Mouse (Mus musculus) forebrain, embryonic 12.5 days (tissue): ENCODE results near the gene Lmod2. TPM values are rescaled to one million over a fixed set of nuclear protein-coding genes. Genes with fewer than 3 reads are reported as not detected.

Source experiments
- ATAC-seq: fragments of 200-750 bp; cut with Nextera tagmentation; 2 replicates; pipeline ENCODE4 v1.8.0; 2017; ENCODE audit warnings: moderate TSS enrichment; ENCODE audit not compliant: low FRiP score
- H3K27ac ChIP-seq: fragments of 300-500 bp; sonication (generic); 2 replicates; pipeline ENCODE4 v1.5.1; 2016; ENCODE audit warnings: mild to moderate bottlenecking
- H3K27me3 ChIP-seq: fragments of 300-500 bp; sonication (generic); 2 replicates; pipeline ENCODE4 v1.6.1; 2016; ENCODE audit warnings: mild to moderate bottlenecking
- H3K36me3 ChIP-seq: fragments of 300-500 bp; sonication (generic); replicated peaks from 2 replicates; pipeline ENCODE4 v1.6.1; 2016; ENCODE audit warnings: mild to moderate bottlenecking
- H3K4me1 ChIP-seq: fragments of 300-500 bp; sonication (generic); 2 replicates; pipeline ENCODE4 v1.6.1; 2016
- H3K4me2 ChIP-seq: fragments of 300-500 bp; sonication (generic); 2 replicates; pipeline ENCODE4 v1.6.1; 2016; ENCODE audit warnings: mild to moderate bottlenecking, moderate library complexity
- H3K4me3 ChIP-seq: fragments of 300-500 bp; sonication (generic); replicated peaks from 2 replicates; pipeline ENCODE4 v1.5.1; 2016; ENCODE audit warnings: mild to moderate bottlenecking
- H3K9ac ChIP-seq: fragments of 300-500 bp; sonication (generic); 2 replicates; pipeline ENCODE4 v1.6.1; 2016; ENCODE audit warnings: mild to moderate bottlenecking
- H3K9me3 ChIP-seq: fragments of 300-500 bp; sonication (generic); 2 replicates; pipeline ENCODE4 v1.6.1; 2016
- WGBS: fragments of 180-500 bp; shearing (Covaris S2); methylation state at CpG from one replicate; pipeline ENCODE4 v1.1.7; 2016; 5-methylcytosine and 5-hydroxymethylcytosine counted together
- polyA plus RNA-seq: library from polyadenylated mRNA; unstranded; fragments of >200 nt; fragmentation: Nextera tagmentation; extraction: Ambion mirVana; gene quantifications from 2 replicates; pipeline ENCODE4 v1.2.1, GENCODE M21; 2016

Lmod2 gene
- polyA plus RNA-seq, 1 experiment from 2014 or later: not detected

GRCm38 (mm10) chr6:24583456-24583855 lies 14.1 kb upstream of the Lmod2 start:
- WGBS: 76% methylated on average over 3 of the region's 3 CpGs
- no peaks in the 10 kb centered on the region for H3K4me1 ChIP-seq
- no peak for ATAC-seq
- no peak overlapping the region for H3K4me3 ChIP-seq
- no peak overlapping the region for H3K9ac ChIP-seq
- H3K27me3 ChIP-seq: no peaks in the 10 kb centered on the region
- no peak overlapping the region for H3K4me2 ChIP-seq
- no peaks in the 10 kb centered on the region for H3K36me3 ChIP-seq
- no peak overlapping the region for H3K27ac ChIP-seq
- no peaks in the 10 kb centered on the region for H3K9me3 ChIP-seq

DNA sequence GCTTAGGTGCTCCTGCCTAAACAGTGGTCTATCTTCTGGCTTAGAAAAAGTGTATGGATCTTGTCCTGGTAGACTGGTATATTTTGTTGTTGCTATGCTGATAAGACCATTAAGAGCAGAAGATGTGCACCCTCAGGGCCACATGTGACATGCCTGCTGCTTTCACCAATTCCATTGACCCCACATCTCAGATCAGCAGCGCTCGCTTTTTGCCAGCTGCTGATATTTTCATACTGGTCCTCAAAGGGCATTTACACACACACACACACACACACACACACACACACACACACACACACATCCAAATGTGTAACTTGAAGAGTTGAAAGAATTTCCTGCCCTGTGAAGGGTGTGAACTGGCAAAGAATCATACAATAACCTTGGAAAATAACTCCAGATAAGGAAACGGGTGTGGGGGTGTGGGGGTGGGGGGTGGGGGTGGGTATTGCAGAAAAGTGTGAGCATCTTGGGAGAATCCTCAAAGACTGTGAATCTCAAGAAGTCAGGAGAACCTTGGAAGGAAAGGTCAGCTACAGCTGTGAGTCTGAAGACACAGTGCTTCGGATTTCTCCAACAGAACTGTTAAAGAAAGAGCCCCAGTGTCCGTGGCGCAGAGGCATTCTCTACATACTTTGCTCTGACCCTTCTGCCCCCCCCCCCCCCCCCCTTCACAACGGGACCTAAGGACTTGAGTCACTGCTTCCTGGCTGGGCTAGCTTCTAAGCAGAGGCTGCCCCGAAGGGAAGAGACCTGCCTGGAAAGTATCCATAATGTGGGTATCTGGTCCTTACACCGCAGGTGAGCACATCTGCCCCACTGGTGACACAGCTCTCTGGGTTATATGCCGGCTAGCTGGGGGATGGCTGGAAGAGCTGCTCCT lies 11.9 kb upstream of the Lmod2 start:
- H3K27ac ChIP-seq: no peak overlapping the region
- WGBS: 63% methylated on average over 10 of the region's 10 CpGs

DNA sequence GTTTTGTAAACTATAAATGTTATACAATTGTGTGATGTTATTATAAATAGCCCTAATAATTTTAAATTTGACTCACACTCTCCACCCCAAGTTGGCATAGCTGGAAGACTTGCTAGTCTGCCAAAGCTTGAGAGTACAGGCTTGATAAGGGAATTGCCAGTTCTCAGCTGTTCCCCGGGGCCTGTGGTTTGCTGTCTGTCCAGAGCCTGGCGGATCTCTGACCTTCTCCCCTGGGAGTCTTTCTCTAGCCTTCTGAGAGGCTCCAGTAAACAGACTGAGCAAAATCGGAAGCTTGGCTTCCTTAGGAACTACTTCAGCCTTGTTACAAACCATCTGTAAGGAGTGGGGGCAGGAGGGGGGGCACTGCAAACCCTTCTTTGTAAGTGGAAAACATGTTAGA lies 10.7 kb upstream of the Lmod2 start:
- no peaks in the 10 kb centered on the region for H3K9me3 ChIP-seq
- no peak overlapping the region for H3K4me2 ChIP-seq
- 57% methylated on average over 3 of the region's 3 CpGs for WGBS
- ATAC-seq: no peak
- H3K27me3 ChIP-seq: no peaks in the 10 kb centered on the region
- H3K4me3 ChIP-seq: no peak overlapping the region
- no peak overlapping the region for H3K27ac ChIP-seq
- no peak overlapping the region for H3K9ac ChIP-seq
- H3K36me3 ChIP-seq: no peaks in the 10 kb centered on the region
- H3K4me1 ChIP-seq: no peaks in the 10 kb centered on the region

More for the DNA sequence above, 11.9 kb upstream of the Lmod2 start:
- Histone ChIP-seq H3K36me3 (no peaks in the 10 kb centered on the region), H3K4me1 (no peaks in the 10 kb centered on the region), H3K27me3 (no peaks in the 10 kb centered on the region), H3K4me2 (no peak overlapping the region), H3K9ac (no peak overlapping the region), H3K9me3 (no peaks in the 10 kb centered on the region), H3K4me3 (no peak overlapping the region)
- no peak for ATAC-seq

DNA sequence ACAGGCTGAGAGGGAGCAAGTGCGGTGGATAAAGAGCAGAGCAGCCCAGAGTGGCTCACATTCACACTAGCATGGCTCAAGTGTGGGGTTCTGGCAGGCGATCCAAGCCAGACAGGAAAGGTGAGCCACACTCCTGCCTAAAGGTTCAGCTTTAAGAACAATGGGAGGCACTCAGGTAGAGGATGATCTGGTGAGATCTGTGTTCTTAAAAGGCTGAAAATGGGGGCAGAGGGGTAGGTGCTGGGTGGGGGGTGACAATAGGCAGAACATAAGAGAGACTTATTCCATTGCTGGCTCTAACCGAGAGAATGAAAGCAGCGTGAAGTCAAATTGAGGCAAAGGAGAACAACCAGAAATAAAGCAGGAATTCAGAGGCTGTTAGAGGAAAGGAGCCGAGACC lies 7.3 kb upstream of the Lmod2 start:
- Histone ChIP-seq H3K9ac (no peak overlapping the region), H3K27ac (no peak overlapping the region), H3K4me2 (no peak overlapping the region), H3K4me3 (no peak overlapping the region), H3K4me1 (no peaks in the 10 kb centered on the region), H3K27me3 (no peaks in the 10 kb centered on the region), H3K9me3 (no peaks in the 10 kb centered on the region), H3K36me3 (no peaks in the 10 kb centered on the region)
- no peak for ATAC-seq
- 85% methylated on average over 5 of the region's 5 CpGs for WGBS

GRCm38 (mm10) chr6:24591525-24592218 lies 5.9 kb upstream of the Lmod2 start:
- no peaks in the 10 kb centered on the region for H3K27me3 ChIP-seq
- H3K4me1 ChIP-seq: no peaks in the 10 kb centered on the region
- WGBS: 45% methylated on average over 10 of the region's 10 CpGs
- H3K4me3 ChIP-seq: no peak overlapping the region
- no peak for ATAC-seq
- H3K27ac ChIP-seq: no peak overlapping the region
- no peak overlapping the region for H3K4me2 ChIP-seq
- no peaks in the 10 kb centered on the region for H3K9me3 ChIP-seq
- no peaks in the 10 kb centered on the region for H3K36me3 ChIP-seq
- no peak overlapping the region for H3K9ac ChIP-seq

DNA sequence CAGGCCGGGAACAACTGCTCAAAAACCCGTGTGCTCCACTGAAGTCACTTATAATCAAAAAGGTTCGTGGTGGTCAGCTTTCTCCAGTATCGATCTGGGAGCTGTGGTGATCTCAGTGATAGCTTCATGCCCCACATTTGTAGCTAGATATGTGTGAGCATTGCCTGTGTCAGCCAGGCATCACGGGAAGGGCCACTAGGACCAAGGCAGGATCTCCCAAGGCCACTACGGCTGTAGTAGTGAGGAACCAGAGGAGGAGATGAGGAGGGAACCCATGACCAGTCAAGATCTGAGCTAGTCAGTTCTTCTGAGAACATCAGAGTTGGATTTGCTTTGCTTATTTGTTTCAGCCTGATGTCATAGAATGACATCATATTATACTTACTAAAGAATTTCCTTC lies 1.6 kb downstream of the Lmod2 start:
- WGBS: 92% methylated on average over 6 of the region's 6 CpGs
- ATAC-seq: no peak
- no peaks in the 10 kb centered on the region for H3K9me3 ChIP-seq
- H3K27me3 ChIP-seq: no peaks in the 10 kb centered on the region
- H3K4me1 ChIP-seq: no peaks in the 10 kb centered on the region
- no peak overlapping the region for H3K4me2 ChIP-seq
- no peak overlapping the region for H3K4me3 ChIP-seq
- H3K9ac ChIP-seq: no peak overlapping the region
- H3K27ac ChIP-seq: no peak overlapping the region
- no peaks in the 10 kb centered on the region for H3K36me3 ChIP-seq

- Histone ChIP-seq H3K9ac (no peak overlapping the region), H3K4me2 (no peak overlapping the region), H3K27me3 (no peaks in the 10 kb centered on the region), H3K27ac (no peak overlapping the region), H3K9me3 (no peaks in the 10 kb centered on the region), H3K4me3 (no peak overlapping the region), H3K36me3 (no peaks in the 10 kb centered on the region), H3K4me1 (no peaks in the 10 kb centered on the region)
- no peak for ATAC-seq
- WGBS: 80% methylated on average over 5 of the region's 5 CpGs
Observed at GRCm38 (mm10) chr6:24599639-24600038, 2.1 kb downstream of the Lmod2 start.

GRCm38 (mm10) chr6:24600134-24600533 lies 2.6 kb downstream of the Lmod2 start:
- H3K4me2 ChIP-seq: no peak overlapping the region
- ATAC-seq: no peak
- H3K27ac ChIP-seq: no peak overlapping the region
- no peaks in the 10 kb centered on the region for H3K36me3 ChIP-seq
- H3K27me3 ChIP-seq: no peaks in the 10 kb centered on the region
- H3K9me3 ChIP-seq: no peaks in the 10 kb centered on the region
- WGBS: 90% methylated on average over 6 of the region's 6 CpGs
- no peak overlapping the region for H3K4me3 ChIP-seq
- no peak overlapping the region for H3K9ac ChIP-seq
- H3K4me1 ChIP-seq: no peaks in the 10 kb centered on the region

GRCm38 (mm10) chr6:24600726-24601125 lies 3.2 kb downstream of the Lmod2 start:
- H3K4me1 ChIP-seq: no peaks in the 10 kb centered on the region
- no peak overlapping the region for H3K27ac ChIP-seq
- no peak overlapping the region for H3K9ac ChIP-seq
- ATAC-seq: no peak
- 75% methylated on average over 4 of the region's 4 CpGs for WGBS
- H3K9me3 ChIP-seq: no peaks in the 10 kb centered on the region
- no peak overlapping the region for H3K4me2 ChIP-seq
- no peak overlapping the region for H3K4me3 ChIP-seq
- H3K27me3 ChIP-seq: no peaks in the 10 kb centered on the region
- H3K36me3 ChIP-seq: no peaks in the 10 kb centered on the region

- H3K27ac ChIP-seq: no peak overlapping the region
- H3K4me2 ChIP-seq: no peak overlapping the region
- no peaks in the 10 kb centered on the region for H3K4me1 ChIP-seq
- no peaks in the 10 kb centered on the region for H3K9me3 ChIP-seq
- H3K4me3 ChIP-seq: no peak overlapping the region
- H3K27me3 ChIP-seq: no peaks in the 10 kb centered on the region
- no peaks in the 10 kb centered on the region for H3K36me3 ChIP-seq
- no peak for ATAC-seq
- WGBS: 65% methylated on average over 1 of the region's 1 CpGs
- no peak overlapping the region for H3K9ac ChIP-seq
Observed at GRCm38 (mm10) chr6:24601668-24602067, 4.1 kb downstream of the Lmod2 start.

DNA sequence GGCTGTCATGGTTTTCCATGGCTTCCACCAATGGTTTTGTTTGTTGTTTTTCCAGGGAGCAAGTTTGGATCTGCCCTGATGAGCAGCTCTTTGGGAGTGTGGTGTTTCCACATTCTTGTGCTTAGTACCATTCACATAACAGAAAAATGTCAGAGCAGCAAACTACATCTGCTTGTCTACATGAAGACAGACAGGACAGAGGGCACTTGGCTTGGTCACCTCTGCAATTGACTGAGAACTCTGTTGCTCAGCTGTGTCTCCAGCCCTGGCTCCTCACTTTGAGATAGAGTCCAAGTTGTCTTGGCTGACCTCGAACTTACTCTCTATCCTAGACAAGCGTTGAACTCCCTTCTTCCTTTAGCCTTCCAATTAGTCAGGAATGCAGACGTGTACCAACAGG lies 4.8 kb downstream of the Lmod2 start:
- Histone ChIP-seq H3K4me1 (no peaks in the 10 kb centered on the region), H3K9ac (no peak overlapping the region), H3K9me3 (no peaks in the 10 kb centered on the region), H3K27me3 (no peaks in the 10 kb centered on the region), H3K4me2 (no peak overlapping the region), H3K36me3 (no peaks in the 10 kb centered on the region), H3K27ac (no peak overlapping the region), H3K4me3 (no peak overlapping the region)
- no peak for ATAC-seq
- WGBS: 77% methylated on average over 3 of the region's 3 CpGs

- ATAC-seq: no peak
- H3K9me3 ChIP-seq: no peaks in the 10 kb centered on the region
- WGBS: 93% methylated on average over 5 of the region's 5 CpGs
Observed at GRCm38 (mm10) chr6:24602993-24603392, 5.4 kb downstream of the Lmod2 start.

DNA sequence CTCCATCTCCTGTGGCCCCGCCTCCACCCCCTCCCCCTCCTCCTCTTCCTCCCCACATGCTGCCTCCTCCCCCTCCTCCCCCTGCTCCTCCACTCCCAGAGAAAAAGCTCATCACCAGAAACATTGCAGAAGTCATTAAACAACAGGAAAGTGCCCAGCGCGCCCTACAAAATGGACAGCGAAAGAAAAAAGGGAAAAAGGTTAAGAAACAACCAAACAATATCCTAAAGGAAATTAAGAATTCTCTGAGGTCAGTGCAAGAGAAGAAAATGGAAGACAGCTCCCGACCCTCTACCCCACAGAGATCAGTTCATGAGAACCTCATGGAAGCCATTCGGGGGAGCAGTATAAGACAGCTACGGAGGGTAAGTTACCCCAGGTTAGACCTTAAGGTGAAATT lies 6.7 kb downstream of the Lmod2 start:
- H3K4me3 ChIP-seq: no peak overlapping the region
- H3K9ac ChIP-seq: no peak overlapping the region
- H3K27ac ChIP-seq: no peak overlapping the region
- H3K27me3 ChIP-seq: no peaks in the 10 kb centered on the region
- WGBS: 90% methylated on average over 7 of the region's 7 CpGs
- no peaks in the 10 kb centered on the region for H3K36me3 ChIP-seq
- H3K4me1 ChIP-seq: no peaks in the 10 kb centered on the region
- H3K9me3 ChIP-seq: no peaks in the 10 kb centered on the region
- no peak overlapping the region for H3K4me2 ChIP-seq
- no peak for ATAC-seq

More at GRCm38 (mm10) chr6:24602993-24603392, 5.4 kb downstream of the Lmod2 start:
- Histone ChIP-seq H3K27ac (no peak overlapping the region), H3K36me3 (no peaks in the 10 kb centered on the region), H3K27me3 (no peaks in the 10 kb centered on the region), H3K4me1 (no peaks in the 10 kb centered on the region), H3K4me2 (no peak overlapping the region), H3K4me3 (no peak overlapping the region), H3K9ac (no peak overlapping the region)
